Mouse (Mus musculus) common myeloid progenitor, adult 5-6 weeks (primary cell): Measurements from ENCODE around the gene Kctd13. TPM values are rescaled to one million over a fixed set of nuclear protein-coding genes. Genes with fewer than 3 reads are reported as not detected.

Source experiments
- ATAC-seq: replicated peaks from 2 replicates; pipeline ENCODE4 v1.8.0; 2016; ENCODE audit warnings: low read depth, mild to moderate bottlenecking, moderate TSS enrichment, inconsistent platforms; ENCODE audit not compliant: poor library complexity, severe bottlenecking
- total RNA-seq: library from RNA; stranded (forward); fragments of 200-1000, 187-1606 nt; gene quantifications from 2 replicates; pipeline ENCODE4 v1.2.3, GENCODE M21; 2017

The Kctd13 gene
- total RNA-seq, 1 experiment from 2014 or later: 13.2 TPM

DNA sequence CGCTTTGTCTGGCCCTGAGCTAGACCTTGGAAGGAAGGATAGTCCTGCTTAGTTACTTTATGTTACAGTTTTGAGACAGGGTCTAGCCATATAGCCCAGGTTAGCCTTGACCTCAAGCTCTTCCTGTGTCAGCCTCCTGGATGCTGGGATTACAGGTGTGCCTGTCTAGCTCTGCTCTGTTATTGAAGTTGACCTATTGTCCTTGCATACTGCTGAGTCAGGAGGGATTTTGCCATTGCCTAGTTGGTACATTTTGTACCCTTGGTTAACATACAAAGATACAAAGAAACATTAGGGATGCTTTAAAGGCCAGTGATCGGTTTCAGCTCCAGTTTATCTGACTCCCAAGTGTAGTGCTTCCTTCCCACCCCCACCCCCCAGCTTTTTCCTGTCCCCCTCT lies 4.0 kb downstream of the Kctd13 start:
- ATAC-seq: no peak

DNA sequence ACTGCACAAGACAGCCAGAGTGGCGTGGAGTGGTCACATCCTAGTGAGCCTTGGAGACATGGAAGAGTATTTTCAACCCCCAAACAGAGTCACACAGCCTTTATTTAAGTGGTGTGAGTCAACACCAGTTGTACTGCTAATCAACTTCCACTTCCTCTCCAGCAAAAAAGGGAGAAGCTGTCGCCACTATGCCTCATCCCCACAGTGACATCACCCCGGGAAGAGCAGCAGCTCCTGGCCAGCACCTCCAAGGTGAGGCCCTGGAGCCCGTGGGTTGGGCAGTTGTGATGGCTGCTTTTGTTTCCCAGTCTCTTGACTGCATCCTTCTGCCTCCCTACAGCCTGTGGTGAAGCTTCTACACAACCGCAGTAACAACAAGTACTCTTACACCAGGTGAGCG lies 12.5 kb downstream of the Kctd13 start:
- no peak for ATAC-seq

DNA sequence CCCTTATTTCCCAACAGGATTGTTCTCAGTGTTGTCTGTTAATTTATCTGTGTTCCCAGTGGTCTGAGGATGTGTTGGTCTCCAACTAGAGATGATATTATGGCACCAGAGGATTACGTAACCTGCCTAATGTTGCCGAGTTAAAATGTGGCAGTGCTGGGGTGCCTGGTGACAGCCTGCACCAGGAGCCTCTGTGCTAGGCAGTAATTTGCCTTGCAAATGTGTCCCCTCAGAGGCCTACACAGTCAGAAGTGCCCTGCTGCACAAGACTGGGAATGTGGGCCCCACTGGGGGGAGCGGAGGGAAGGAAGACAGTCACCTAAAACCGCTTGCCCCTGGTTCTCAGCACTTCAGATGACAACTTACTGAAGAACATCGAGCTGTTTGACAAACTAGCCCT lies 13.1 kb downstream of the Kctd13 start:
- ATAC-seq: no peak

DNA sequence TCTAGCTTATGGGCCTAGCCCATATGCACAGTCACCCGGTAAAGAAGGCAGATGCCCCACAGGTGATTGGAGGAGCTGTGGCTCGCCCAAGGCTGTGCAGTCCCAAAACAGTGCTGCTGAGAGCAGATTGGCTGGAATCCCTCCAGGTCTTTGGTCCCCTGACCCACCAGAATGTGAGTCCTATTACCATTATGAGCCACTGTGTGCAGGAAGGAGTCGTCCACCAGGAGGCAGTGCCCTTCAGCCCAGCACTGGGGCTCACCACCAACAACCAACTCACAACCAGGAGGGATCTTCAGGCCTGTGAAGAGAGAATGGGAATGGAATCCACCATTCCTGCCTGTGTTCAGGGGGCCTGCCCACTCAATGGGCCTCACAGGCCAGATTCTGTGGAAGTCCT lies 17.9 kb downstream of the Kctd13 start:
- ATAC-seq: peak; percentile 46; the same call in 1 of the 2 replicates

DNA sequence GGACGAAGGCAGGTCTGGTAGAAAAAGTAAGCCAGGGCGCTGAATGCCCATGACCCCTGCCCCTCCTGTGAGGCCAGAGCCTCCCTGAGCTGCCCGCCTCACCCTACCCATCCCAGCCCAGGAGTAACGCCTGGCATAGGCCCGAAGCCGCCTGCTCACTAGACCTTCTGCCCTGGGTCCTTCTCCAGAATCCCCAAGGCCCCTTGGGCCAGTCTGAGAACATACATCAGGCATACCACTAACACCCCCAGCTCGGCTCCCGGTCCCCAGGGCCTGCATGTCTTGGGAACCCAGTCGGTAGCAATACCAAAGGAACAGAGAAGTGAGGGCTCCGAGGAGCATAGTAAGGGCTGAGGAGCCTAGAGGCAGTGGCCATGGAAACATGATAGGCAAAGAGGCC lies 19.9 kb downstream of the Kctd13 start:
- no peak for ATAC-seq

DNA sequence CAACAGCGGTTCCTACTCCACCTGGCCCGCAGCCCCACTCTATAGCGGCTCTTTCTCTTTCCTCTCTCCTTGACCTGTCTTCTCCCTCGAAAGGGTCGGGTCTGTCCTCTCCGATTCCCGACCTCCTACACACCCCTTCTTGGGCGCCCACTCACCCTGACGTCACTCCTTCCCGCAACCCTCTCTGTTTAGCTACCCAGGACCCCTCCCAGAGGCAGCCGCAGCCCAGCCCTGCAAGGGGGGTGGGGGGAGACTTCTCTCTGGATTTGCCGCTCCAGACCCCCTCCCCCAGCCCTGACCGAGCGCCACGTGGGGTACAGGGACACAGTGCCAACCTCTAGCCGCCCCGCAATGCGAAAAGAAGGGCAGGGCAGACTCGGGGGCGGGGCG lies 20.7 kb downstream of the Kctd13 start, which contains the start of gene Asphd1:
TSS of gene Asphd1 (minus strand) at position 180 of the 390 bp plus-strand sequence.
- ATAC-seq: no peak

DNA sequence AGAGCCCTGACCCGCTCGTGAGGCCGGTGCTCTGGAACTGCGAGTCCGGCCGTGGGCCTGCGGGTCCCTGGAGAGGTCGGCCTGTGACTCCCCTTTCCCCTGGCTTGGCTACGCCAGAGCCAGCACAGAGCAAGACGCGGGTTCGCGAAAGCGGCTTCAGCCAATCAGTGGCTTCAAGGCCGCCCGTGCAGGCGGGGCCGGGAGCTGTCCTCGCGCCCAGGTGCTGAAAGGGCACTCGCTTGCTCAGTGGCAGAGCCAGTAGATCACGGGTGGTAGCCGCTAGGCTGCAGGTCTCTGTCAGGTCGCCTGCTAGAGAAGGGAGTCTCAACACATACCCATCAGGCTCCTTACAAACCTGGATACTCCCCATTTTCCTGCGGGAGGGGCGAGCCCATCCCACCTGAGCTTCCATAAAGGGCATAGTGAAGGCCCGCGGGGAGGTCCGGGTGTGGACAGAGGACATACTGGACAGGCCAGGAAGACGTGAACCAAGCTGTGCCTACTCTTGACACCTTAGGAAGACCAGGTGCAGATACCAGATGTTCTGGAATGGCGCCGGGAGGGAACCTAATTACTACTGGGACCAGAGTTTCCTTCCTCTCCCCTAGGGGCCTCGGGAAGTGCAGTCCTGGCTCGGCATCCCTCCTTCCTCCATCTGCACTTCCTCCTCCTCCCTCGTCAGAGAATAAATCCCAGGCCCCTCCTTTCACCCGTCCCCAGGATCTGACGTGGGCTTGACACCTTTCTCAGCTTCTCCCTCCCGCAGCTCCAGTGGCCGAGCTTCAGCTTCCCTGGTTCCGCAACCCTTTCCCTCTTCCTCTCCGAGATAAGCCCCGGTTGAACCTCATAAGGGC lies 21.3 kb downstream of the Kctd13 start, which contains the start of gene Sez6l2:
TSS of gene Sez6l2 (plus strand) at position 771 of the 854 bp plus-strand sequence.
- ATAC-seq: peak; percentile 87

DNA sequence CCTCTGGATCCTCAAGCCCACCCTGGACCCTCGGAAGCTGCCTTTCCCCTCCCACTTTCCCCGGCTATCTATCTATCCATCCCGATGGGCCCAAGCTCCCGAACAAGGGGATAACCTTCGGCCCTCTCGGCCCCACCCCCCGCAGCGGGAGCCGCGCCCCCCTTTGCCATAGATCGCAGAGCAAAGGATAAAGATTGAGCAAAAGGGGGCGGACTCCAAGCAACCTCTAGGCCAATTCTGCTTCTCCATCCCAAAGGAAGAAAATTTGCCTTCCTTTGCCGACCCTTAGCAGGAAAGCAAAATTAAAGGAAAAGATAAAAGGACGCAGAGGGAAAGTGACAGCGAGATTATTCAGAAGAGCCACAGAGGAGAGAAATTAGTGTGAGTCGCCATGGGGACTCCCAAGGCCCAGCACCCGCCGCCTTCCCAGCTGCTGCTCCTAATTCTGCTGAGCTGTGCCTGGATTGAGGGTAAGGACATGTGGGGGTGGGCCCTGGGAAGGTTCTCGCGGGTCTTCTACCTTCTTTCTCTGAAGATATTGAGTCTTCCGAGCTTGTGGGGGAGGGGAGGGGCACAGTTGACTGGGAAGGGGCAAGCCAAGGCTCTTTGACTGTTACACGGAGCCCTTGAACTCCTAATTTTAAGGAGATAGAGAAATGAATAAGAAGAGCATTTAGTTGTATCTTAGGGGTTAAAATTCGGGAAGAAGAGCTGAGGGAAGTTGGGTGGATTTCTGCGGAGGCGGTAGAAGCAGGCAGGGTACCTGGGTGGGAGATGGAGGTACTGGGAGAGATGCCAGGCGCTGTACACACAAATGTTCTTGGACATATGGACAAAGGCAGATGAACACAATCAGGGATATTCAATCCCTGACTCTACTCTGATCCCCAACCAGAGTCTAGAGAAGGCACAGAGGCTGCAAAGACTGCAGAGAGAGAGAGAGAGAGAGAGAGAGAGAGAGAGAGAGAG lies 22.3 kb downstream of the Kctd13 start:
- ATAC-seq: no peak

DNA sequence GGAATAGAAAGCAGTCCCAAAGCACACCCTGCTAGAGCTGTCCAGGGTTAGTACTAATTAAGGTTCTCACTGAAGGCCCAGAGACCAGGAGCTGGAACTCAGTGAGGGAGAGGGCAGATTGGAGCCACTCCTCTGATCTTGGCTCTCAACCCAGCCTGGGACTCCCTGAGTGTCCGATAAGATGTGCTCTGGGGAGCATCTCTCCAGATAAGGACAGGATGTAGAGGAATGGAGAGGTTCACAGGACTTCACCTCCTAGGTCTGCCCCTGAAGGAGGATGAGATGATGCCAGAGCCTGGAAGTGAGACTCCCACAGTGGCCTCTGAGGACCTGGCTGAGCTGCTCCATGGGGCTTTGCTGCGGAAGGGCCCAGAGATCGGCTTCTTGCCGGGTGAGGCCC lies 23.1 kb downstream of the Kctd13 start:
- ATAC-seq: no peak

DNA sequence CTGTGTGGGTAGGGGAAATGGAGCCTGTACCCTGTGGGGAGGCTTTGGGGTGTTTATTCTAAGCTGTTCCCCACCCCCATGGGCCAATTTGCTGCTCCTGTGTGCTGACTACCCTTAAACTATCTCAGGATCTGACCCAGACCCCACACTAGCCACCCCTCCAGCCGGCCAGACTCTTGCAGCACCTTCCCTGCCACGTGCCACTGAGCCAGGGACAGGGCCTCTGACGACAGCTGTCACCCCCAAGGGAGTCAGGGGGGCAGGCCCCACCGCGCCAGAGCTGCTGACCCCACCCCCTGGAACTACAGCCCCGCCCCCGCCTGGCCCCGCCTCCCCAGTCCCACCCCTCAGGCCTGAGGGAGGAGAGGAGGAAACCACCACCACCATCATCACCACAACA lies 24.0 kb downstream of the Kctd13 start:
- no peak for ATAC-seq

DNA sequence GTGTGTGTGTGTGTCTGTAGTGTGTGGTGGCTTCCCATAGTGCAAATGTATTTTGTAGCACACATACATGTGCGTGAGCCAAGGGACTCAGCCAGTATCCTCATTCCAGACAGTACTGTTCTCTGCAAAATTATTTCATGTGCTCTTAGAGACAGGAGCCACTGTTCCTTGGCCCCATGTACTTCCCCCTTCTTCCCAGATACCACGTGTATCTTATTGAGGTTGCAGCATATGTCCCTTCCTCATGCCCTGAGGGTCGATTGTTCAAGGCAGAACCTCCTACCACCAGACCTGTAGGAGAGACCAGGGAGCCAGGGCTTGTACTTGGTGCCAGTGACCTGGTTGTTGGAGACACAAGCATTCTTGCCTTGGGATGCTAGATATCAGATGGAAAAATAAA lies 26.4 kb downstream of the Kctd13 start:
- ATAC-seq: no peak

DNA sequence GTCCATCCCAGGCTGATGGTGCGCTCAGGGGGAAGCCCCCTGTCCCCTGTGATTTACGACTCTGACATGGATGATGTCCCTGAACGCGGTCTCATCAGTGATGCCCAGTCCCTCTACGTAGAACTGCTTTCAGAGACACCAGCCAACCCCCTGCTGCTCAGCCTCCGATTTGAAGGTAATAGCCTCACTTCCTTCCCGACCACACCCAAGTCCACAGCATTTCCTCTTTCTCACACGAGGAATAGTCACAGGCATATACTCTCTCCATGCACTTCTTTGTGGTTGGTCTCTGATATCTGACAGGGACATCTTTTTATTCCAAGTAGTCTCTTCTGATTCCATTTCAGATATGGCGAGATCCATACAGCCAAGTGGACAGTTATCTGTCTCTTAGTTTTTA lies 31.1 kb downstream of the Kctd13 start:
- peak; percentile 36; the same call in 1 of the 2 replicates for ATAC-seq

DNA sequence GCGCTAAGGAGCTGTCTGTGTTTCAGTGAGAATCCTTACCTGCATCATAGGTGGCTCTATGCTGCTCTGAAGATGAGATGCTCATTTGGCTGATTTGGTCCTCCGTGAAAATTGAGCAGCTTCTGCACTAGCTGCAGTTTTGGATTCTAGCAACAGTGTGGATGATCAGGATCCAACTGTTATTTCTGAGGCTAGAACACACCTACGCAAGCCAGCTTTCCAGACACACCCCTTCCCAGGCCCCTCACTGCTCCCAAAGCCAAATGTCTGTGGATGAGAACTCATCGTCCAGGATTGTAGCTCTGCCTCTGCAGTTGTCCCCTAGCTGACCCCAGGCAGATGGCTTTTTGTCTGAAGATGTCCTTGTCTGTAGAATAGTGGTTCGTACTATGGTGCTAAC lies 32.4 kb downstream of the Kctd13 start:
- no peak for ATAC-seq

DNA sequence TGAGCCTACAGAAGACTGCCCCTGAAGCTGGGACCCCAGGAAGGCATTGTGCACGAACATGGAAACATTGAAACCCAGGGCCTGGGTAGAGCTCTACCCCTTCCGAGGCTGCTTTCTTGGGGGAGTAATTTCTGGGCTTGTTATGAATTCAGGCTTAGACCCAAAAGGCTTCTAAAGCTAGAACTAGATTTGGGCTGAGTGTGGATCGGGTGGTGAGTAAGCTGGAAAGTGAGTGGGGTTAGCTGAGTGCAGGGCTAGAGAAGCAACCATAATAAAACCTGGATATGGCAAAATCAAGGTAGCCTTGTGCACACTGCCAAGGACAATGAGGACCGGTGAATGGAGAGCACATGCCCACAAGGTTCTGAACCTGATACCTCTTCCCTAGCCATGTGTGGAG lies 33.3 kb downstream of the Kctd13 start:
- ATAC-seq: no peak

DNA sequence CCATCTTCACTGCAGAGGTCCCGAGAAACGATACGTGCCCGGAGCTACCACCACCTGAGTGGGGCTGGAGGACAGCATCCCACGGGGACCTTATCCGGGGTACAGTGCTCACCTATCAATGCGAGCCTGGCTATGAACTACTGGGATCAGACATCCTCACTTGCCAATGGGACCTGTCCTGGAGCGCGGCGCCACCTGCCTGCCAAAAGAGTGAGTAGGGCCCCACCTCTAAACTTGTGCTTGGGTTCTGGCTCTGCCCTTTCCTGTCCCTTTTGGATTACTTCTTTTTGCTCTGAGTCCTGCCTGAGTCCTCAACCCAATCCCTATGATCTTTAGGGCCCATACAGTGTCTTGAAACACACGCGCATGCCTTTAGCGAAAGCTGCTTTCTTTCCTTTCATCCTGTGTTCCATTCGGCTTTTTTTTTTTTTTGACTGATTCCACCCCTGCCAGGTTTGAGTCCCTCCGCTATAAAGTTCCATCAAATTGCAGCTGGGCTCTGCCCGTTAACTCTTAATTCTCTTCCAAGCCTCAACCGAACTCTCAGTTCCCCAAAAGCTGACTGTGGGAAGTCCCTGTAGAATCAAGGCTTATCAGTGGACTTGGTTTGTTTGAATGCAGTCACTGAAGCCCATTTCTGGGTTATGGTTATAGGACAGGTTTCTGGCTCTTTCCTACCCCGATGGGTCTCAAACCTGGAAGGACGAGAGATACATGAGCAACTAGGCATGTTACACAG lies 35.0 kb downstream of the Kctd13 start:
- peak; percentile 40; the same call in 1 of the 2 replicates for ATAC-seq

DNA sequence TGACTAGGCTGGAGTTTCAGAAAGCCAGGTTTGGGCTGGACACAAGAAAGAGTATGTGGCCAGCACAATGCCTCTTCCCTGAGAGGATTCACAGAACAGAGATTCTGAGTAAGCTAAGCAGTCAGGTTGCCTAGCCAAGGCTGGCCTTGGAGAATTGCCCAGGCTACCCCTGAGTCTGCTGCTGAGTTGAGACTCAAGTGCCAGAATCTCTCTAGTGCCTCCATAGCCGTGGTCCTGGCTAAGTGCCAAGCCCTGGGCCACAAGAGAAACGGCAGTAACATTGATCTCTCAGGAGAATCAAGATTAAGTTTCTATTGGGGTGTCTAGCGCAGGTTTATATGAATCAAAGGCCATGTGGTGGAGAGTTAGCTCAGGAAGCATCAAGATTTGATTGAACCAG lies 36.9 kb downstream of the Kctd13 start:
- no peak for ATAC-seq

DNA sequence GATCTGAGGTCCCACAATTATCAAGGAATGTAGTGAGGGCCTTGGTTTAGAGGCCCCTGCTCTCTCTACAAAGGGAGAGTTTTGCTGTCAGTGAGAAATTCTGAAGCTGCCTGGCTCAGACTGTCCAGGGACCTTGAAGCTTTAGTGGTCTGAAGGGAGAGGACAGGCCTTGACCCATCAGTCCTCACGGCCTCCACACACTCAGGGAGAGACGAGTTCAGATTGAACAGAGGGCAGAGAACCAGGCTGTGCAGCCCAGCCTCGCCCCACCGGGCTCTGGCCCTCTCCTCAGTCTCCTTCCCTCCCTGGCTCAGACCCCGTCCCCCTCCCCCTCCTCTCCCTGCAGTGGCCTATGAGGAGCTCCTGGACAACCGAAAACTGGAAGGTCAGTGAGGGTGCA lies 38.7 kb downstream of the Kctd13 start:
- ATAC-seq: no peak

DNA sequence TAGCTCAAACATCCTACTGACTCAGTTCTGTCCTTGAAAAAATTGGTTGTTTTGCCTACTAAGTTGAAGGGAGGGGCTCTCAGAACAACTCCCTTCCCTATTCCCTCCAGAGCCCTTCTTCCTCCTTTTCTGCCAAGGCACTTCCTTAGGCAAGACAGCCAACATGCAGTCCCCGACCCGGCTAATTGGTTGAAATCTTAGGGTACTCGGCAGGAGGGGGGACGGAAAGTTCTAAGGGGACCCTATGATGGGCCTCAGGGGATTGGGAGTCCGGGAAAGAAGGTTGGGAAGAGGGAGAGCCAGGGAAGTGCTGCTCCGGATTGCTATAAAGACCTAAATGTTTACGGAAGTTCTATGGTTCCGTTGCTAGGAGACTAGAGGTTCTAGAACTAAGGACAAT lies 46.8 kb downstream of the Kctd13 start:
- ATAC-seq: 0 out of 2 replicates have a peak, but pooled peaks have one; percentile 31

DNA sequence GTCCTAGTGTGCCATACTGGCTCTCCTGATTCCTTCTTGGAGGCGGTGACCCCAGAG lies 47.0 kb downstream of the Kctd13 start, which contains the start of gene Cdipt:
TSS of gene Cdipt (plus strand) at position 22 of the 57 bp plus-strand sequence.
- no peak for ATAC-seq

DNA sequence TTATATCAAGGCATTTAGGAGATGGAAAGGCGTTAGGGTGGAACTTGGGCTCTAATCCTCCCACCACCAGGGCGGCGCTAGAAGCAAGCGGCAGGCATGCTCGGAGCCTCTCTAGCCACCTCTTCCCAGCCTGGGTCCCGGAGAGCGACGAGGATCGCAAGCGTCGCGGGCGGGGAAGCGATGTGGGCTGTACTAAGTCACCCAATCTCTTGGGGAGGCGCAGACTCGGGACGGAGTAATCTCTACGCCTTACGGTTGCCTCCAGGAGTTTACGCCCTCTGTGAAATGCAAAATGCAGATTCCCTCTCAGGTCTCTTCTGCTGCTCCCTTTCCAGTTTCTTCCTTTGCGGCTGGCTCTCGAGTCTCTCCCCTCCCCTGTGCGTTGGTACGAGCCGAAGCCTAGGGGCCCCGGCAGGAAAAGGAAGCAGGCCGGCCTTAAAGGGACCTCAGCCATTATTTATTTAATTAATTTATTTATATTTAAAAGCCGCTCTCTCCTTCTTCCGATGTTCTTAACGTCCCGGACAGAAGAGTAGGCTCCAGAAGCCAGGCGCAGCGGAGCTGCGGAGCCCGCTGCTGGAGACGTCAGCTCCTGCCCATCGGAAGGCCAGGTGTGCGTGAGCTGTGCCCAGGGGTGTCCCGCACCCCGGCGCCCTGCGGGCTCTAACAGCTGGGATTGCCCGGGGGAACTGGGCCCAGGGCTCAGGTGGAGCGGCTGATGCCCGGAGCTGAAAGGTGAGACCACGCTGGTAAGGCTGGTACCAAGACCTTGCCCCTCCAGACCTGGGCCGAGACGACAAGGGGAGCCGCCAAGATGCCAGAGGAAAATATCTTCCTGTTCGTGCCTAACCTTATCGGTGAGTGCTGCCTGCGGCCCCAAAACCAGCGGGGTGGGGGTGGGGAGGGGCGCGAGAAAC lies 47.5 kb downstream of the Kctd13 start, which contains the start of gene Cdiptos:
TSS of gene Cdiptos (minus strand) at position 149 of the 917 bp plus-strand sequence.
- peak; percentile 95 for ATAC-seq
